Mouse (Mus musculus): ENCODE measurements around the gene Srsf3. TPM values are rescaled to one million over a fixed set of nuclear protein-coding genes. Genes with fewer than 3 reads are reported as not detected.
A peak's percentile ranks its signal among the peaks of the same experiment; 100 is the strongest.
"Not testable (repeated sequence)": the region's sequence is repeated elsewhere in the genome, so short reads cannot be mapped to it uniquely, and the experiment has no call there.

Srsf3 gene
- total RNA-seq (2014; fragmentation: Nextera tagmentation) (474 and 486 TPM in 2 replicates), total RNA-seq (2017) (734 and 859 TPM in 2 replicates)

GRCm38 (mm10) chr17:29032274-29033069 lies at the start of gene Srsf3:
Gene Srsf3 (plus strand): TSS chr17:29032628.
- ATAC-seq (replicated peaks; ENCODE audit: poor library complexity, severe bottlenecking), result peak; percentile 92

GRCm38 (mm10) chr17:28984724-28985420 lies 47.6 kb upstream of the Srsf3 start:
- ATAC-seq (replicated peaks; ENCODE audit: poor library complexity, severe bottlenecking), result no peak

DNA sequence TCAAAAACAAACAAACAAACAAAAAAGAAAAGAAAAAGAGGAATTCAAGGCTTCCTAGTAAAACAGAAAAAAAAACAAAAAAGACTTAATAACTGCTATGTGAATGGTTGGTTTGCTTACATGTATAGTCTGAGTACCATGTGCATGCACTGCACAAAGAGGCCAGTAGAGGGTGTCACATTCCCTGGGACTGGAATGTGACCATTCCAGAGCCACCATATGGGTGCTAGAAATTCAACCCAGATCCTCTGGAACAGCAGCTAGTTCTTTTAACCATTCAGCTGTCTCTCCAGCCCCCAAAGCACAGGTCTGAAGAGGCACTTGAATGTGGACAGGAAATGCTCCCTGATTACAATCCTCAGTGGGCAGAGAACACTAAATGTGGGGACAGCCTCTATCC lies 45.6 kb upstream of the Srsf3 start:
- no peak for ATAC-seq (replicated peaks; ENCODE audit: poor library complexity, severe bottlenecking)

- peak; percentile 63 for ATAC-seq (replicated peaks; ENCODE audit: poor library complexity, severe bottlenecking)
These were observed 44.7 kb upstream of the Srsf3 start for GRCm38 (mm10) chr17:28987713-28988112.

GRCm38 (mm10) chr17:28988291-28988690 lies 44.1 kb upstream of the Srsf3 start:
- ATAC-seq (replicated peaks; ENCODE audit: poor library complexity, severe bottlenecking), result no peak

GRCm38 (mm10) chr17:28988996-28989395 lies 43.4 kb upstream of the Srsf3 start:
- no peak for ATAC-seq (replicated peaks; ENCODE audit: poor library complexity, severe bottlenecking)

DNA sequence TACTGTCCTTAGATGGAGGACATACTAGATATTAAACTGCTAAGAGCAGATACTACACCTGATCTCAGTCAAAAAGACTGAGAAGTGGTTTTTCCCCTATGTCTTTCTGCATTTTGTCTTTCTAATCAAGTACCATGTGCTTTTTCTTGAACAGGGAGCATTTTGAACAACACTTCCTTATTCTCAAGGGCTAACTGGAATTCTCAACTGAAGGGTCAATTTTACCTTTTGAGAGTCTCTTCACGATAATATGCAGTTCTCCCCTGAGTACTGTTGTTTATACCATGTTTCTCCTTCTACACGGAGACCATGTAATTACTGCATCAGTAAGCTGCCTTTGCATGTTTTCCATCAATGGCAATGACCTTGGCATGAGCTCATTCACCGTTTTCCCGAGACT lies 42.4 kb upstream of the Srsf3 start:
- no peak for ATAC-seq (replicated peaks; ENCODE audit: poor library complexity, severe bottlenecking)

DNA sequence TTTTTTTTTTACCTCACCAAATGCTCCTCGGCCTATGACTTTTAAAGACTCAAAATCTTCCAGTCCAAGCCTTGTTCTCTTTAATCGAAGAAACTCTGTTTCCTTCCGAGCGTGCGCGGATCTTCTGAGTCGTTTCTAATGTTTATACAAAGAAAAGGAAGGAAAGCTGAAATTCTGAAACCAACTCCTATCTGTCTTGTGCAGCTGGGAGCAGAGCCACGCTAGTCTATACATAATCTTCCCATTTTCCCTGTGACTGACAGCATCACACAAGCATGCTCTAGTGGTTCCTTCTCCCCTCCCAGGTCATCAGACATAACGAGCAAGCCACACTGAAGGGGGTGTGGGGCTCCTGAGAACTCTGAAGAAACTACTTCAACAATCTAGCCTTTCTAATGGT lies 41.1 kb upstream of the Srsf3 start:
- ATAC-seq (replicated peaks; ENCODE audit: poor library complexity, severe bottlenecking), result no peak

GRCm38 (mm10) chr17:28992105-28992504 lies 40.3 kb upstream of the Srsf3 start:
- no peak for ATAC-seq (replicated peaks; ENCODE audit: poor library complexity, severe bottlenecking)

DNA sequence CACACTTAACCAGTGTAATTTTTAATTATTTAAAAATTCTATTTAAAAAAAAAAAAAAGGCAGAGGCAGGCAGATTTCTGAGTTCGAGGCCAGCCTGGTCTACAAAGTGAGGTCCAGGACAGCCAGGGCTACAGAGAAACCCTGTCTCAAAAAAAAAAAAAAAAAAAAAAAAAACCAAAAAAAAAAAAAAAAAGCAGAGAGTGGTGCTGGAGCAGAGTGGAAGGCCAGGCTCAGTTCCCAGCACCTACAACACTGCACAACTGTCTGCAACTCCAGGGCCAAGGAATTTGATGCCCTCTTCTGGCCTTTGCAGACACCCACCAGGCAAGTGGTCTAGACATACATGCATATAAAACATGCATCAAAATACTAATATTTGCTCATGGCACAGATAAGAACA lies 39.4 kb upstream of the Srsf3 start:
- not testable (repeated sequence) for ATAC-seq (replicated peaks; ENCODE audit: poor library complexity, severe bottlenecking)

DNA sequence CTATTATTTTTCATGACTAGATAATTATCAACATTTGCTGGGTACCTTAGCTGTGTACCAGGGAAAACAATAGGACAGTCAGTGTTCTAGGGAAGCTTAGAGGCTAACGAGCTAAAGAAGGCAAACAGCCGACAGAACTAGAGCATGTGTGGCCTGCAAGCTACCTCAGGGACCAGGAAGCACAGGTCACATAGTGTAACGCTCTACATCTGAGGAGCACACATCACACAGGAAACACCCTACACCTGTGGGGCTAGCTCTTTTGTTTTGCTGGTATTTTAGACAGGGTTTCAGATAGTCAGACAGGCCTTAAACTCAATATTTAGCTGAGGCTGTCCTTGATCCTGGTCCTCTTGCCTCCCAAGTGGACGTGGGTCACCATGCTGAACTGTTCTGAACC lies 37.8 kb upstream of the Srsf3 start:
- no peak for ATAC-seq (replicated peaks; ENCODE audit: poor library complexity, severe bottlenecking)

- peak; percentile 77 for ATAC-seq (replicated peaks; ENCODE audit: poor library complexity, severe bottlenecking)
These were observed 32.0 kb upstream of the Srsf3 start for GRCm38 (mm10) chr17:29000465-29000864.

GRCm38 (mm10) chr17:29003740-29004139 lies 28.7 kb upstream of the Srsf3 start:
- ATAC-seq (replicated peaks; ENCODE audit: poor library complexity, severe bottlenecking), result no peak

- ATAC-seq (replicated peaks; ENCODE audit: poor library complexity, severe bottlenecking), result no peak
These were observed 27.4 kb upstream of the Srsf3 start for GRCm38 (mm10) chr17:29005002-29005401.

- 0 out of 2 replicates have a peak, but pooled peaks have one; percentile 10 for ATAC-seq (replicated peaks; ENCODE audit: poor library complexity, severe bottlenecking)
These were observed 25.6 kb upstream of the Srsf3 start for GRCm38 (mm10) chr17:29006812-29007211.

- no peak for ATAC-seq (replicated peaks; ENCODE audit: poor library complexity, severe bottlenecking)
These were observed 25.2 kb upstream of the Srsf3 start for GRCm38 (mm10) chr17:29007243-29007640.

GRCm38 (mm10) chr17:29007641-29008325 lies 24.6 kb upstream of the Srsf3 start, which contains the start of gene Stk38:
Gene Stk38 (minus strand): TSS chr17:29007995.
- peak; percentile 81 for ATAC-seq (replicated peaks; ENCODE audit: poor library complexity, severe bottlenecking)

GRCm38 (mm10) chr17:29008326-29008650 lies 24.1 kb upstream of the Srsf3 start:
- no peak for ATAC-seq (replicated peaks; ENCODE audit: poor library complexity, severe bottlenecking)

DNA sequence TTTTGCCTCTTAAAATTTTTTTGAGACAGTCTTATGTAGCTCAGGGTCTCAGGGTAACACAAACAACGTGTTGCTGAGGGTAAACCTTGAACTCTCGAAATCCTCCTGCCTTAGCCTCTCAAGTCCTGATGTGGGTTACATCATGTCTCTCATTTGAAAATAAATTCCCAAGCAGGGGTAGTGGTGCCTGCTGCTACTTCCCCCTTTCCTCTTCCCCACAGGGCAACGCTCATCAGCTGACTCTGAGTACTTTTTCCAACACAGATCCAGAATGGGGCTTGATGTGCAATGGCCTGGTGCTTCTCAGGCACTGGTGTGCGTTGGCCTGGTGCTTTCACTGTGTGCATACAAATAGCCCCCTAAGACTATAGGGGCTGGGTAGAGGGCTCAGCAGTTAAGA lies 23.2 kb upstream of the Srsf3 start:
- peak; percentile 63 for ATAC-seq (replicated peaks; ENCODE audit: poor library complexity, severe bottlenecking)

DNA sequence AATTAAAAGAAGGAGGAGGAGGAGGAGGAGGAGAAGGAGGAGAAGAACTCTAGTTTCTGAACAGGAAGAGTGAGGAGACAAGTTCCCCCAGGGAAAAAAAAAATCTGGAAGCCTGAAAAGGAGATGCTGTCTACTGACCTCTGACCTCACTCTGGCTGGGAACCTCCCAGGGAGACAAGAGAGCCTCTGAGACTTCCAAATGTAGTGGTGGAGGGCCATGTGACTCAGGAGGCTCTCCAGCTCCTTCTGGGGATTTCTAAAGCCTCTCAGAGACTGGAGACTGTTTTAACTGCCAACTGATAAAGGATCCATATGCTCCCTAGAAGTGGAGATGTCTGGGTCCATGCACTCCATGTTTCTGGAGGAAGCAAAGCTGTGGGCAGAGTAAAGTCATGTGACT lies 18.2 kb upstream of the Srsf3 start:
- ATAC-seq (replicated peaks; ENCODE audit: poor library complexity, severe bottlenecking), result no peak

GRCm38 (mm10) chr17:29015638-29016037 lies 16.8 kb upstream of the Srsf3 start:
- peak; percentile 40 for ATAC-seq (replicated peaks; ENCODE audit: poor library complexity, severe bottlenecking)

All from granulocyte monocyte progenitor cell, adult 5-6 weeks (primary cell).